Comparison of ENCODE assay signal across 8 mouse cellular contexts in the genomic region with DNA sequence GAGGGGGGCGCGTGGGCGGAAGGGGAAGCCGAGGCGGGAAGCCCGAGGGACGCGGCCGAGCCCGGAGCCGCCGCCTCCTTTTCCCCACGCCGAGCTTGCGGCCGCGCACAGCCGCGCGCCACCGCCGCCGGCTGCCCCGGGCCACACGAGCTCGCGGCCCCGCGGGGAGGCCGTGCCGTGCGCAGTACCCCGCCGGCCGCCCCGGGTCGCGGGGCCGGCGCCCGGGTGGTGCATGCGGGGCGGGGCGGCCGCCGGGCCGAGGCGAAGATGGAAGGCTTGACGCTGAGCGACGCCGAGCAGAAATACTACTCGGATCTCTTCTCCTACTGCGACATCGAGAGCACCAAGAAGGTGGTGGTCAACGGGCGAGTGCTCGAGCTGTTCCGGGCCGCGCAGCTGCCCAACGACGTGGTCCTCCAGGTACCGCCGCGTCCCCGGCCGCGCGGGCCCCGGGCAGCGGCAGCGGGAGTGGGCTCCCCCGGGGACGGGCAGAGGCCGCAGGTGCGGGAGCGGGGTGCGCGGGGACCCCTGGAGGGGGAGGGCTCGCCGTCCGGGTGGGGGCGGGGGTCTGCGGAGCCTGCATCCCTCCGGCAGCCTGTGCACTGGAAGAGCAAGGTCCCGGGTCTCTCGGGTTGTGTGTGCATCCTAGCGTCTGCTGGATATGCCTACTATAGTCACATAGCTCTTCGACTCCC. TPM values are rescaled to one million over a fixed set of nuclear protein-coding genes. Genes with fewer than 3 reads are reported as not detected.
DNase-seq lines count a peak whose midpoint lies in the region; ATAC-seq lines count a peak whose summit lies in the region.

A gene (plus strand): TSS at position 166 of the 695 bp plus-strand sequence.

- peak; percentile 53; the same call in 1 of the 2 replicates for ATAC-seq in erythroblast, adult 5-6 weeks (replicated peaks; ENCODE audit: low FRiP score, poor library complexity, severe bottlenecking)
- ATAC-seq in heart, embryonic 15.5 days (replicated peaks; ENCODE audit: insufficient number of reproducible peaks, insufficient read depth, low FRiP score, low read depth) = peak; percentile 79
- ATAC-seq in midbrain, embryonic 11.5 days (ENCODE audit: low FRiP score) = peak; percentile 87

- H3K36me3 ChIP-seq in heart, embryonic 15.5 days = no peaks in the 10 kb centered on the region
- H3K36me3 ChIP-seq in midbrain, embryonic 11.5 days (ENCODE audit: control insufficient read depth, insufficient read depth, low read length) = no peaks in the 10 kb centered on the region

- H3K27ac ChIP-seq in heart, embryonic 15.5 days = peak within 1 kb of the TSS; percentile 92
- H3K27ac ChIP-seq in midbrain, embryonic 11.5 days (ENCODE audit: low read depth, low read length) = peak within 1 kb of the TSS; percentile 87

- H3K27me3 ChIP-seq in heart, embryonic 15.5 days = no peaks in the 10 kb centered on the region
- H3K27me3 ChIP-seq in midbrain, embryonic 11.5 days (ENCODE audit: control insufficient read depth, insufficient read depth, low read length) = no peaks in the 10 kb centered on the region

- H3K4me3 ChIP-seq in heart, embryonic 15.5 days = peak within 1 kb of the TSS; percentile 85
- peak within 1 kb of the TSS; percentile 98 for H3K4me3 ChIP-seq in midbrain, embryonic 11.5 days (ENCODE audit: low read depth, low read length)

- peak within 1 kb of the TSS; percentile 89 for H3K9ac ChIP-seq in heart, embryonic 15.5 days
- H3K9ac ChIP-seq in midbrain, embryonic 11.5 days (ENCODE audit: low read length) = peak within 1 kb of the TSS; percentile 95

- WGBS in heart, embryonic 15.5 days = under 1% methylated on average over 78 of the region's 90 CpGs
- under 1% methylated on average over 55 of the region's 90 CpGs for WGBS in midbrain, embryonic 11.5 days

- H3K9me3 ChIP-seq in heart, embryonic 15.5 days (replicated peaks) = no peaks in the 10 kb centered on the region
- H3K9me3 ChIP-seq in midbrain, embryonic 11.5 days (ENCODE audit: control insufficient read depth, low read length) = no peaks in the 10 kb centered on the region

- DNase-seq in left cerebral cortex, adult 18-20 months (ENCODE audit: low spot score in 2 of 2) = peak; percentile 16 to 34
- DNase-seq in left cerebral cortex, adult 11 months (ENCODE audit: low spot score) = no peak
- DNase-seq in adrenal gland, postnatal 25 days = peak; percentile 20
- peak; percentile 18 to 21 for DNase-seq in left cerebral cortex, adult 8-10 months (ENCODE audit: low spot score in 2 of 2)
- peak; percentile 94 for DNase-seq in midbrain, embryonic 11.5 days (ENCODE audit: low spot score, missing footprints)
- DNase-seq in testis, postnatal 10 days (ENCODE audit: low spot score) = peak; percentile 69

- H3K4me1 ChIP-seq in heart, embryonic 15.5 days (replicated peaks) = peaks cover 38% of the 10 kb centered on the region
- H3K4me1 ChIP-seq in midbrain, embryonic 11.5 days (ENCODE audit: control insufficient read depth, insufficient read depth, low read length) = peaks cover 11% of the 10 kb centered on the region

- peak within 1 kb of the TSS; percentile 91 for H3K4me2 ChIP-seq in heart, embryonic 15.5 days
- H3K4me2 ChIP-seq in midbrain, embryonic 11.5 days = peak within 1 kb of the TSS; percentile 74

RNA-seq across cellular contexts. Expression of the gene that starts here (rescaled TPM):
- 10 to 100 TPM; 64.3 to 71.3 TPM for total RNA-seq in left cerebral cortex, adult 18-20 months (2021)
- 38.5 and 41.3 TPM in 2 replicates for total RNA-seq in adrenal gland, postnatal 25 days (2021)
- total RNA-seq in erythroblast, adult 5-6 weeks (2015; ENCODE audit: low replicate concordance) = 23.6 and 27.5 TPM in 2 replicates
- 7.2 and 14.7 TPM in 2 replicates for total RNA-seq in erythroblast, adult 5-6 weeks (2017; ENCODE audit: low replicate concordance)
- polyA plus RNA-seq in heart, embryonic 15.5 days (2015; fragmentation: Nextera tagmentation; extraction: Ambion mirVana) = 15.9 and 21.5 TPM in 2 replicates
- 10 to 100 TPM; 64.5 to 74.6 (median 67.4) TPM for total RNA-seq in left cerebral cortex, adult 8-10 months (2022)
- 27.1 TPM in 2 replicates for polyA plus RNA-seq in midbrain, embryonic 11.5 days (2014; fragmentation: Nextera tagmentation; extraction: Ambion mirVana)
